Mouse (Mus musculus) E14TG2a.4 (cell line): ENCODE results near the gene Gga2.

Experiments used
- CTCF ChIP-seq: conservative IDR thresholded peaks from 2 replicates; pipeline ENCODE4 v1.5.1; 2014; ENCODE audit warnings: low read length
- NANOG ChIP-seq: IDR thresholded peaks from 2 replicates; pipeline ENCODE4 v1.6.1; 2014; ENCODE audit warnings: borderline replicate concordance, low read length, mixed read lengths
- POU5F1 ChIP-seq: IDR thresholded peaks from 2 replicates; pipeline ENCODE4 v1.6.1; 2014; ENCODE audit warnings: low read length, borderline replicate concordance

DNA sequence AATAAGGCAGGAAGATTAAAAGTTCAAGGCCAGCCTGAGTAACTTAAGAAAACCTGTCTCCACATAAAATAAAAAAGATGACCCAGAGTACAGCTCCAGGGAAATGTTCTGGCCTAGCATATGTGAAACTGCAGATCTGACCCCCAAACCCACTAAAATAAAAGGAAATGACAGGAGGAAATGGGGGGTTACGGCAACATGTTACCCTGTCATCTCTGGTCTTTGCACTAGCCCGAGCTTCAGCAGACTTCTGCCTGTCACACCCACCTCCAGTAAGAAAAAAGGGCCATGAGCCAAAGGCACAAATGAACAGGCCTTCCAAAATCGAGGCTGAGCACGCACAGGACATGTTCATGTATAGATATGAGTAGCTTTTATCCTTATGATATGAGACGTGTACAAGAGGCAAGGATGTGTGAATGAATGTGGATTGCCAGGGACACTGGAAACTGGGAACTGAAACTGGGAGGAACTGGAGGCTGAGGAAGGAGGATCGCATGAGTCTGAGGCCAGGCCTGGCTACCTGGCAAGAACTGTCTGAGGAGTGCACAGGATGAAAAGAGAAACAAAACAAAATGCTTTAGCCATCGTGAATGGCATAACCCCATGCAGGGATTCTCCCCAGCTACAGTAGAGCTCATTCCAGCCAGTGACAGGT lies 59.0 kb downstream of the Gga2 start:
- TF ChIP-seq CTCF (no peak), POU5F1 (no peak), NANOG (no peak)
